Mouse (Mus musculus): ENCODE measurements at regions not wholly inside any gene's neighbourhood (a gene's known extent, or its start where the extent isn't known, plus 50 kb on each side); places are given as distances from the start of the nearest gene placed in this dataset.

DNA sequence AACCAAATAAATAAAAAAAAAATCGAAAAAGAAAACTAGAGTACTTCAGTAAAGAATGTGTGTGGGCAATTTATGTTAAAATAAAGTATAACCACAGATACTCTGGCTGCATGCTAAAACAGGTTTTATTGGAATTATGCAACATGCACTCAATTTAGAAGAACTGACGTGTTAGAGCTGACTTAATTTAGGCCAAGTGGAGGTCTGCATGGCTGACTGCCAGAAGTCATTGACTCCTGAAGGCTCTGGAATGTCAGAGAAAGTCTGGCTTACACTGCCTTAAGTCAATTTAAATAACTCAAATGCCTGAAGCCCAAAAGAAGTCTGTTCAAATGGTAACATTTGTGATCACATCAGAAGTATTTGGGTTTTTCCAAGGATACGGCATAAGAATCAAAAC, 198.1 kb upstream of the Gm10192 start:
- DNase-seq (ENCODE audit: low spot score in 2 of 2), result no peak

DNA sequence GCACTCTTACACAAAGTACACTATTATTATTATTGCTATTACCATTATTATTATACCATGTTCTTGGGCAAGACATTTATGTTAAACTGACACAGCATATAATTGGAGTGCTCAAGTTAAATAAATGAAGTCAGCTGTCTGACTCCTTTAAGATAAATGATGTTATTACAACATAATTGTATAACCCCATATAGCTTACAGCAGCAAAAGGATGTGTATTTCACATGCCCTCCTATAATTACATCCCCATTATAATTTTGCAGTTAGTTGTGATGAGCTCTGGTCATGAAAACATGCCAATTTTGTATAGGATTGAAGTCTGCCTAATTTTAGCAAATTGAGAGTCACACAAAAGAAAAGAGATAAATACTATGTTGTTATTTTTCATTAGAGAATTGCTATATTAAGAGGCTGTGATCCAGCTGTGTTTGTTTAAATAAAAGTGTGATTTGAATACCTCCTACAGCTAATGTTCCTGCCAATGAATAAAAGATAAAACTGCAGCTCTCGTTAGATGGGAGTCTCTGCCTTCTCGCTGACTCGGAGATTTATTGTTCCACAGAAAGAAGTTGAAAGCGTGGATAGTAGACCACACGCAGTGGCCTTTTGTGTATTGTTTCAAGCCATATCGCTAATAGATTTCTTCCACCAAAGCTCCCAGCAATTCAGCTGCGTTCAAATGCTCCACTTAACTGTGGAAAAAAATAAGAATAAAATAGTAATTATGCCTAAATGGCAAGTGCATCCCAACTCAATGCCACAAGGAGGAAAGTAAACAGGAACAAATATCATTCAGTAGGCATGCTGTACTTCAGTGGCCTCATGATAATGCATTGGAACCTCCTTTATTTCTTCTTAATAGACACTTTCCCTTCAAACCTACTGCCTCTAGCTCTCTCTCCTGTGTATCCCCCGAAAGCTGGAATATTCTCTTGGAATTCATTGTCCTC, 194.9 kb upstream of the Gm10192 start:
- no peak for DNase-seq (ENCODE audit: low spot score in 2 of 2)

DNA sequence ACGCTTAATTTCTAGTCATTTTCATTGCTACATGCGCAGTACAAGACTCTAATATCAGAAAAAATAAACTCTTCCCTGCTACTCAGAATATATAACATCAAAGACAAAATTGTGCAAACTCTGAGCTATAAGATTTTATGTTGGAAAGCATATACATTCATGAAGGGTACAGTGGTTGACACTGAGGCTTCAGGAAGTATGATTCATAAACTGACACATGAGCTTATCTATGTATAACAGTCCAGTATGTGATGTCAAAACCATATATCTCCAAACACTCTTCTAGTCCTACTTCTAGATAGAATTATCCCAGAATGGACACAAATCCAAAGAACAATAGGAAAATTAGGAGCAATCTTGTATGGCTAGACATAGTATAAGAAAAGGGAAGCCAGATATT, 177.5 kb upstream of the Gm10192 start:
- no peak for DNase-seq (ENCODE audit: low spot score in 2 of 2)

DNA sequence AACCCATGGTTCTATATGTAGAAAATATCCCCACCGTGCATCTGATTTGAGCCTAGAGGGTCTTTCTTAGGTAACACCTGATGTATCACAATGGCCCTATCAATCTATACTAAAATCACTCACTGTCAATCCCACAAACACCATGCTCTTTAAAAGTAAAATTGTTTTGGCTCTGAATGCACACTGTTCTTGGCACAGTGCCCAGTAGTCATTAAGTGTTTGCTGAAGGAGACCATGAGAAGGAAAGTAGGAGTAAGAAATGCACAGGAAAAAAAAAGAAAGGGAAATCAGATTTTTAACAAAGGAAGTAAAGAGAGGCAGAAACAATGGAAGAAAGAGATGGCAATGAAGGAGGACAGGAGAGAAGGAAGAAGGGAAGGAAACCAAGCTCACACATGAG, 175.0 kb upstream of the Gm10192 start:
- no peak for DNase-seq (ENCODE audit: low spot score in 2 of 2)

DNA sequence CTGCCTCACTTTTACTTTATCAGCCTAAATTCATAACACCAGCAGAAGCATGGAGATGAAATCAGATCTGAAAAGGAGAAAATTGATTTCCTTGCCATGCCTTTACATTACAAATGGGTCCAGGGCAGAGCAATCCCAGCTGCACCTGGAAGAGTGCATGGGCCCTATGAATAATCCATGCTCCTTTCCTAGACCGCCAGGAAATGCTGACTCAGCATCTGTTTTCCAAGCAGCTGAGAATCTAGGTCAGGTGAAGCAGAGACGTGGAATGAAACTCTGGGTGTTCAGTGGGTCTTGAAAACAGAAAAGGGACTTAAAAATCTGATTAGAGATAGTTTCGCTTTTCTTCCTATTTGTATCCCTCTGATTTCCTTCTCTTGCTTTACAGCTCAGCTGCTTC, 163.8 kb upstream of the Gm10192 start:
- DNase-seq (ENCODE audit: low spot score in 2 of 2), result peak in 1 of 2 experiments; percentile 2

DNA sequence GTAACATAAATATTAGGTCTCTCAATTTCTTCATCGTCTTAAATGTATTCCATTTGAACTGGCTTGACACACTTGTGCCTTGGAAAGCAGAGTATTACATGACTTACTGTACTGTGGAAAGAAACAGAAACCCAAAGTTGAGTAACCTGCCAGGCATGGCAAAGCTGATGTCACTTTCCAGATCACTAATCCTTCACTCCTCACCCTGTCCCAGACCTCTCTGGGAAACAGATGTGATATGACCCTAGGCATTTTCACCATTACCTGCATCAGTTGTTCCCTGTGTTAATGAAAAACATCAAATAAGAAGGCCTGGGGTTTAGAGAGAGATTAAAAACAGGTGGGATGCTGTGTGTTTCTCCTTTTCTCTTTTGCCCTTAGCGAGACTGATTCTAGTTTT, 161.4 kb upstream of the Gm10192 start:
- DNase-seq (ENCODE audit: low spot score in 2 of 2), result no peak

DNA sequence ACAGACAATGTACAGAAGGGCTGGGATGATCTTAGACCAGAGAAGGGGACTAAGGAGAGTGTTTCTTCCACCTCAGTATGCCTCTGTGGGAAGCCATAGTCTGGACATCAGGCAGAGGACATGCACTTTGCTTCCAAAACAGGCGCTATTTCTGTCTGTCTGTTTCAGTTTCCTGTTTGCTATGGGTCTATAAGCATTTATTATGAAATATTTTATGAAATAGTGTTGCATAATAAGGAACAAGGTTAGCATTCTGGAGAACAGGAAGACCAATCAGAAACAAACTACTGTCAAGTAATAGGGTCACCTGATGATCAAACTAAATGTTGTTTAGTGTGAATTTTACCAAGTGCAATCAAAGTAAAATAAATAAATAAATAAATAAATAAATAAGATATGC, 160.4 kb upstream of the Gm10192 start:
- no peak for DNase-seq (ENCODE audit: low spot score in 2 of 2)
